Mouse (Mus musculus) liver, adult 2 months (tissue): Measurements from ENCODE around the gene Marc2.

ENCODE experiments used
- CTCF ChIP-seq: fragments of 200-500 bp; IDR thresholded peaks from 2 replicates; pipeline ENCODE4 v1.5.1; 2011; ENCODE audit warnings: low read depth, low read length, control low read depth
- POLR2A ChIP-seq: fragments of 200-500 bp; IDR thresholded peaks from 2 replicates; pipeline ENCODE4 v1.6.1; 2011; ENCODE audit warnings: low read length, control low read depth; ENCODE audit not compliant: insufficient read depth; ENCODE audit errors: extremely low read depth

DNA sequence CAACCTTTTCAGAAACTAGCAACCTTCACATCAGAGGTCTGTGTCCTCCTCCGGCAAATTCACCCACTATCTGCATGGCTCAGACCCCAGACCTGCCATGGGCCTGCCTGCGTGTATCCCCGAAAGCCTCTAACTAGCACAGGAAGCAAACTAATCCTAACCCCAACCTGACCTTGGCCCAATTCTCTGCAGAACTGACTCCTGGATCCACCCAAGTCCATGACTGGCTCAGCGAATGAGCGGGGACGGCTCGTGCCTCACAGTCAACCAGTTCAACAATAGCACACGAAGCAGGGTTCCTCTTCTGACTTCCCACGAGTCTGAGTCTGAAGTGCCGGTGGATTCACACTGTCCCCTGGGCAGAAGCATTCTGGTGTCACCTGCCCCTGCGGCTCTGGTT lies 27.7 kb upstream of the Marc2 start:
- TF ChIP-seq CTCF, result no peak
- no peak for TF ChIP-seq POLR2A
